Mouse (Mus musculus): ENCODE measurements around the gene Dhrs2. TPM values are rescaled to one million over a fixed set of nuclear protein-coding genes. Genes with fewer than 3 reads are reported as not detected.

Dhrs2 gene
- total and polyA plus RNA-seq, 2 experiments from 2014 or later: 0.86 to 2.0 TPM

DNA sequence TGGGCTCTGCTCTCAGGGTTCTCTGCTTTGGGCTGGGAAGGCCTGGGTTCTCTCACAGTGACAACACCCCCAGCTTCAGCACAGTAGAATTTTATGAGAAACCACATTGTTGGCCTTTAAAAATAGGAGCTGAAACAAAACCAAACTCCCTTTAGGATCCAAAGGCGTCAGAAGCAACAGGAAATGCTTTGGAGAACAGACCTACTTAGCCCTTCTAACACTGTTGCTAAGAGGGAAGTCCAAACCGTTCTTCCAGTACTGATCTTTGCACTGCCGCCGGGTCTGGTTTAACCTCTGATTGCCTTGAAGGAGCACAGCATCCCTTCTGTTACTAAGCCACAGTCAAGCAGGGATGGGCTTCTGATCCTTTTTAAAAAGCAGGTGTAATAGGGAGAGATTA is 33.3 kb upstream of the Dhrs2 start:
- 10% methylated on average over 4 of the region's 4 CpGs for WGBS
- no peak for TF ChIP-seq CTCF (IDR thresholded peaks at IDR 0.05)
- DNase-seq (ENCODE audit: low spot score) (peak; percentile 17), ATAC-seq (ENCODE audit: low FRiP score) (no peak)
- no peaks in the 10 kb centered on the region for H3K36me3 ChIP-seq (ENCODE audit: insufficient read depth, low read length)
- no peaks in the 10 kb centered on the region for H3K27me3 ChIP-seq (ENCODE audit: insufficient read depth, low read length)
- H3K4me1 ChIP-seq (ENCODE audit: insufficient read depth, low read length): peaks cover 22% of the 10 kb centered on the region
- H3K9me3 ChIP-seq (ENCODE audit: low read length): no peaks in the 10 kb centered on the region
- H3K9ac ChIP-seq (replicated peaks; ENCODE audit: low read length, poor library complexity, severe bottlenecking): 0 out of 2 replicates have a peak overlapping the region, but pooled peaks have one; percentile 9
- no peak overlapping the region for H3K4me3 ChIP-seq (ENCODE audit: low read depth, low read length)
- peak overlapping the region; percentile 88 for H3K27ac ChIP-seq (ENCODE audit: low read depth, low read length)
- no peak overlapping the region for H3K4me2 ChIP-seq (ENCODE audit: low read depth, low read length, poor library complexity, severe bottlenecking)

DNA sequence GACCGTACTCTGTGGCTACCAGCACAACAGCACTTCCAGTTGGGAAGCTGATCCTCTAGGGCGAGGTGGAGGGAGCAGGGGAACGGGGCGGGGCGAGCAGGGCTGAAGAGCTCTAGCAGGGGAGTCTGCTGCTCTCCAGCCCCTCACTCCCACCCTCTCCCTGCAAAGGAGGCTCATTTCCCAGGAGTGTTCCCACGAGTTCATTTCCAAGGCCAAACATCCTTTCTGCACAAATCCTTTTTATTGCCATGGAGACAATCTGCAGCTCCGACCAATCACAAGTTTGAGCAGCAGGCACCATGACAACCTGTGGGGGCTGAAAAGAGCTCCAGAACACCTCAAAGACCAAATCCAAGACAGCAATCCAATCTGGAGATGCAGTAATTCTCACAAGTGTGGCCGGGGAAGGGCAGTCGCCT is 32.4 kb upstream of the Dhrs2 start:
- no peak for TF ChIP-seq CTCF (IDR thresholded peaks at IDR 0.05)
- 9% methylated on average over 9 of the region's 9 CpGs for WGBS
- Histone ChIP-seq H3K4me1 (ENCODE audit: insufficient read depth, low read length) (peaks cover 22% of the 10 kb centered on the region), H3K9me3 (ENCODE audit: low read length) (no peaks in the 10 kb centered on the region), H3K9ac (replicated peaks; ENCODE audit: low read length, poor library complexity, severe bottlenecking) (no peak overlapping the region), H3K4me2 (ENCODE audit: low read depth, low read length, poor library complexity, severe bottlenecking) (peak overlapping the region; percentile 26; the same call in 1 of the 2 replicates), H3K27ac (ENCODE audit: low read depth, low read length) (peak overlapping the region; percentile 88), H3K27me3 (ENCODE audit: insufficient read depth, low read length) (no peaks in the 10 kb centered on the region), H3K4me3 (ENCODE audit: low read depth, low read length) (no peak overlapping the region), H3K36me3 (ENCODE audit: insufficient read depth, low read length) (no peaks in the 10 kb centered on the region)
- ATAC-seq (ENCODE audit: low FRiP score): peak; percentile 91
- DNase-seq (ENCODE audit: low spot score): peak; percentile 82

DNA sequence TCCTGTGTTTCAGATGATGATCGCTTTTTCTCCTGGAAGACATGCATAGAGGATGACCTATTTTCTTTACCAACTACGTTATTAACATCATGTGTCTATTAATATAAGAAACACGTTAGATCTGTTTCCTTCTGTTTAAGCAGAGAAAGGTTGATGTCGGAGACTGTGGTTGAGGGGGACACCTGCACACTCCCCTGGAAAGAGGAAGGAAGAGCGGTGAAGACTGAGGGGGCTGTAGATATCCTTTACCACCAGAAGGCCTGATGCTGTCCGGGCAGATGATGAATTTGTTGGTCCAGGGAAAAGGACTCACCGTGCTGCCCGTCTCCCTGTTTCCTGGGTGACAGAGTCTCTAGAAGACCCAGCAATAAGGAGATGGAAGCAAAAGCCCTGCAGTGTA is 28.5 kb upstream of the Dhrs2 start:
- ATAC-seq (ENCODE audit: low FRiP score): no peak
- no peaks in the 10 kb centered on the region for H3K9me3 ChIP-seq (ENCODE audit: low read length)

DNA sequence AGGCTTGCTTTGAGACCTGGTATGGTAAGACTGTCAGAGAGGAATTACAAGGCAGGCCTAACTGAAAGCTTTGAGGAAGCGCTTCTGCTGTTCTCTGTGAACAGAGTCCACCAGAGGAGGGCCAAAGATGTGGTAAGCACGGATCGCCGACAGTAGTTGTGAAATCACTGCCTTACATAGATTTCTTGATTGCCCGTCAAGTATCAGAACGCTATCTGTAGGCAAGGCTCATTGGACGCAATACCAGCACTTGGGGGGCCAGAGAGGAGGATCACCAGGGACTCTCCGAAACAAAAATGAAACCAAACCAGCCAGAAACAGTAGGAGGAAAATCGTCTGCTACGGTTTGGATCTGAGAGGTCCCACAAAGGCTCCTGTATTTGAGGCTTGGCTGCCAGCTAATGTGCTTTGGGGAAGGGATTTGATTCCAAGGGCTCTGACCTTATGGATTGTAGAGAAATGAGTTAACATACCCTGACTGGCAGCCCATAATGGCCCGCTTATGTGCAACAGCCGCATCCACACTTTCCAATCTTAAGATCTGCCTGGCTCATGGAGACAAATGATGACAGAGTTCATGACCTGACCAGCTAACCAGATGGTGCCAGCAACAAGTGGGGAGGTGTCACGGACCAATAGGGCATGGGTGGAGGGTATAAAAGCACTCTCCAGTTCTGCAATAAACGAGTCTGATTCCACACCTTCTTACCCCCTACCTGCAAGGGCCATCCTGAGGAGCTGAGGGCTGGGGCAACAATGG is 27.8 kb upstream of the Dhrs2 start:
- DNase-seq (ENCODE audit: low spot score) (no peak), ATAC-seq (ENCODE audit: low FRiP score) (no peak)
- no peaks in the 10 kb centered on the region for H3K27me3 ChIP-seq (ENCODE audit: insufficient read depth, low read length)
- peaks cover 11% of the 10 kb centered on the region for H3K4me1 ChIP-seq (ENCODE audit: insufficient read depth, low read length)
- no peak overlapping the region for H3K27ac ChIP-seq (ENCODE audit: low read depth, low read length)
- no peak for TF ChIP-seq CTCF (IDR thresholded peaks at IDR 0.05)
- no peak overlapping the region for H3K9ac ChIP-seq (replicated peaks; ENCODE audit: low read length, poor library complexity, severe bottlenecking)
- 72% methylated on average over 14 of the region's 14 CpGs for WGBS
- H3K4me3 ChIP-seq (ENCODE audit: low read depth, low read length): no peak overlapping the region
- H3K36me3 ChIP-seq (ENCODE audit: insufficient read depth, low read length): no peaks in the 10 kb centered on the region
- no peak overlapping the region for H3K4me2 ChIP-seq (ENCODE audit: low read depth, low read length, poor library complexity, severe bottlenecking)
- H3K9me3 ChIP-seq (ENCODE audit: low read length): no peaks in the 10 kb centered on the region

More for the DNA sequence above, 28.5 kb upstream of the Dhrs2 start:
- H3K27ac ChIP-seq (ENCODE audit: low read depth, low read length): no peak overlapping the region
- no peaks in the 10 kb centered on the region for H3K36me3 ChIP-seq (ENCODE audit: insufficient read depth, low read length)
- no peak overlapping the region for H3K9ac ChIP-seq (replicated peaks; ENCODE audit: low read length, poor library complexity, severe bottlenecking)
- no peak overlapping the region for H3K4me3 ChIP-seq (ENCODE audit: low read depth, low read length)
- no peak for TF ChIP-seq CTCF (IDR thresholded peaks at IDR 0.05)
- no peak for DNase-seq (ENCODE audit: low spot score)
- 93% methylated on average over 8 of the region's 8 CpGs for WGBS
- H3K4me1 ChIP-seq (ENCODE audit: insufficient read depth, low read length): peaks cover 18% of the 10 kb centered on the region
- no peaks in the 10 kb centered on the region for H3K27me3 ChIP-seq (ENCODE audit: insufficient read depth, low read length)
- no peak overlapping the region for H3K4me2 ChIP-seq (ENCODE audit: low read depth, low read length, poor library complexity, severe bottlenecking)

DNA sequence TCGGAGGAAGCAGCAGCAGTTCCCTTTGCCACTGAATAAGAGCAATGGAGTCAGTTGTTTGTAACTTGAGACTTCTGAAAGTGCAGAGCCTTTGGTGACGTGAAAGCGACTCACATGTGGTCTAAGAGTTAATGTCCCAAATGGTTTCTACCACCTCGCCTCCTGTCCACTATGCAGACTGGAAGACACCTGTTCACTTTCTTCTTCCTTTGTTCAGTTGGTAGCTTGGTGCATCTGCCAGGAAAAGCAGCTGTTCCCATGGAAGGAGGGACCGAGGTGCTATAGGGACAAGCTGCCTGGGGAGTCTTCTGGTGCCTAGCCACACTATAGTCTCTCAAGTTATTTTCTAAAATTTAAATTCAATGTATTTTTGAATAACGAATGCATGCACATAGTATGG is 27.0 kb upstream of the Dhrs2 start:
- Histone ChIP-seq H3K9ac (replicated peaks; ENCODE audit: low read length, poor library complexity, severe bottlenecking) (no peak overlapping the region), H3K4me2 (ENCODE audit: low read depth, low read length, poor library complexity, severe bottlenecking) (no peak overlapping the region), H3K27me3 (ENCODE audit: insufficient read depth, low read length) (no peaks in the 10 kb centered on the region), H3K36me3 (ENCODE audit: insufficient read depth, low read length) (no peaks in the 10 kb centered on the region), H3K9me3 (ENCODE audit: low read length) (no peaks in the 10 kb centered on the region), H3K4me1 (ENCODE audit: insufficient read depth, low read length) (peaks cover 5% of the 10 kb centered on the region; the same call in 1 of the 2 replicates), H3K4me3 (ENCODE audit: low read depth, low read length) (no peak overlapping the region), H3K27ac (ENCODE audit: low read depth, low read length) (no peak overlapping the region)
- ATAC-seq (ENCODE audit: low FRiP score): no peak
- DNase-seq (ENCODE audit: low spot score): no peak
- no peak for TF ChIP-seq CTCF (IDR thresholded peaks at IDR 0.05)
- 58% methylated on average over 6 of the region's 6 CpGs for WGBS

DNA sequence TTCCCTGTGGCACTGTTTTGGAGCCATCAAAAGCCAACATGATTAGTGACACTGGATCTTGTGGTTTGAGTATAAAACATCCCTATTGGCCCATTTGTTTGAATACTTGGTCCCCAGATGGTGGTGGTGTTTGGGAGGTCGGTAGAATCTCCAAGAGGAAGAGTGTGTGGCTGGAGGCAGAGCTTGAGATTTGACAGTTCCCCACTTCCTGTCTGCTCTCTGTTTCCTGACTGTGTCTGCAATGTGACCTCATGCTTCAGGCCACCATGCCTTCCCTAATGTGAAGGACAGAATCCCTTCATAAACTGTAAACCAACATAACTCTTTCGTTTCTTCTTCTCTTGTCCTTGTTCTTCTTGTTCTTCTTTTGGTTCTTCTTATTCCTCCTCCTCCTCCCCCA is 24.7 kb upstream of the Dhrs2 start:
- Histone ChIP-seq H3K9ac (replicated peaks; ENCODE audit: low read length, poor library complexity, severe bottlenecking) (no peak overlapping the region), H3K4me3 (ENCODE audit: low read depth, low read length) (no peak overlapping the region), H3K27ac (ENCODE audit: low read depth, low read length) (no peak overlapping the region), H3K4me1 (ENCODE audit: insufficient read depth, low read length) (no peaks in the 10 kb centered on the region), H3K27me3 (ENCODE audit: insufficient read depth, low read length) (no peaks in the 10 kb centered on the region), H3K9me3 (ENCODE audit: low read length) (no peaks in the 10 kb centered on the region), H3K4me2 (ENCODE audit: low read depth, low read length, poor library complexity, severe bottlenecking) (no peak overlapping the region), H3K36me3 (ENCODE audit: insufficient read depth, low read length) (no peaks in the 10 kb centered on the region)
- DNase-seq (ENCODE audit: low spot score): no peak
- no peak for ATAC-seq (ENCODE audit: low FRiP score)
- WGBS: 71% methylated on average over 2 of the region's 2 CpGs
- no peak for TF ChIP-seq CTCF (IDR thresholded peaks at IDR 0.05)
